Mouse (Mus musculus) retina, embryonic 14.5 days (tissue): ENCODE results near the gene N4bp1.

Source experiments
- DNase-seq: peaks from one replicate; pipeline ENCODE4 v3.0.0-alpha.2; 2015; ENCODE audit warnings: low spot score

N4bp1 gene

GRCm38 (mm10) chr8:86884489-86885463, at the start of gene N4bp1:
TSS of gene N4bp1 (minus strand) at chr8:86885258.
- DNase-seq, result peak; percentile 93

GRCm38 (mm10) chr8:86934841-86935240, 49.8 kb upstream of the N4bp1 start:
- DNase-seq, result no peak

GRCm38 (mm10) chr8:86934393-86934792, 49.3 kb upstream of the N4bp1 start:
- DNase-seq, result no peak

GRCm38 (mm10) chr8:86933898-86934297, 48.8 kb upstream of the N4bp1 start:
- peak; percentile 85 for DNase-seq

- peak; percentile 27 for DNase-seq
Observed at GRCm38 (mm10) chr8:86926237-86926636, 41.2 kb upstream of the N4bp1 start.

GRCm38 (mm10) chr8:86923219-86923835, 38.3 kb upstream of the N4bp1 start:
- no peak for DNase-seq

- no peak for DNase-seq
Observed at GRCm38 (mm10) chr8:86922673-86923072, 37.6 kb upstream of the N4bp1 start.

GRCm38 (mm10) chr8:86922141-86922540, 37.1 kb upstream of the N4bp1 start:
- no peak for DNase-seq

- DNase-seq, result no peak
Observed at GRCm38 (mm10) chr8:86920996-86921395, 35.9 kb upstream of the N4bp1 start.

GRCm38 (mm10) chr8:86920455-86920854, 35.4 kb upstream of the N4bp1 start:
- DNase-seq, result no peak

GRCm38 (mm10) chr8:86920024-86920423, 35.0 kb upstream of the N4bp1 start:
- DNase-seq, result no peak

- DNase-seq, result no peak
Observed at GRCm38 (mm10) chr8:86919262-86919661, 34.2 kb upstream of the N4bp1 start.

- no peak for DNase-seq
Observed at GRCm38 (mm10) chr8:86918093-86918492, 33.0 kb upstream of the N4bp1 start.

GRCm38 (mm10) chr8:86917689-86918088, 32.6 kb upstream of the N4bp1 start:
- no peak for DNase-seq

- DNase-seq, result no peak
Observed at GRCm38 (mm10) chr8:86916369-86916768, 31.3 kb upstream of the N4bp1 start.

- DNase-seq, result no peak
Observed at GRCm38 (mm10) chr8:86911136-86911535, 26.1 kb upstream of the N4bp1 start.

GRCm38 (mm10) chr8:86910250-86910649, 25.2 kb upstream of the N4bp1 start:
- DNase-seq, result no peak

- DNase-seq, result peak; percentile 89
Observed at GRCm38 (mm10) chr8:86908536-86908935, 23.5 kb upstream of the N4bp1 start.

GRCm38 (mm10) chr8:86904911-86905310, 19.9 kb upstream of the N4bp1 start:
- DNase-seq, result no peak

GRCm38 (mm10) chr8:86903104-86903503, 18.0 kb upstream of the N4bp1 start:
- peak; percentile 87 for DNase-seq

GRCm38 (mm10) chr8:86902656-86903055, 17.6 kb upstream of the N4bp1 start:
- no peak for DNase-seq

GRCm38 (mm10) chr8:86901972-86902371, 16.9 kb upstream of the N4bp1 start:
- no peak for DNase-seq

GRCm38 (mm10) chr8:86897726-86898419, 12.8 kb upstream of the N4bp1 start:
- DNase-seq, result no peak
